Mouse (Mus musculus): ENCODE results near the gene Qpctl. TPM values are rescaled to one million over a fixed set of nuclear protein-coding genes. Genes with fewer than 3 reads are reported as not detected.

Qpctl gene
- total RNA-seq, 4 experiments from 2014 or later = 1.6 to 2.3 (median 1.9) TPM

DNA sequence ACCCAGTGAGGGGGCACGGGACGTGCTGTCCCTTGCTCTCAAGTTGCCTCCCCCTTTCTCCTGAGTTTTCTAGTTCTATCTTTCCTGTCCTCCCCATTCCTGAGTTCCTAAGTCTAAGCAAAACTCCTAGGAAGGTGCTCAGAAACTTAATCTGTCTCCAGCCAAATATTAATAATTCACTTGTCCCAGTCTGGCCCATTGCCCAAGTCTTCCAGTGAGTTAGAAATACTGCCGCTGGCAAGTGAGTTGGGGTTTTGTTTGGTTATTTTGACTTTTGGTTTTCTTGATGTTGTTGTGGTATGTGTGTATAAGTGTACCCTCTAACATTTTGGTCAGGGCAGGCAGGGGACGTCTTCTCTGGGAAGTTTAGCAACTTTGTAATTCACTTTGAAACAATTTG, 27.4 kb downstream of the Qpctl start:
- no peak for DNase-seq (ENCODE audit: low spot score in 2 of 2)

DNA sequence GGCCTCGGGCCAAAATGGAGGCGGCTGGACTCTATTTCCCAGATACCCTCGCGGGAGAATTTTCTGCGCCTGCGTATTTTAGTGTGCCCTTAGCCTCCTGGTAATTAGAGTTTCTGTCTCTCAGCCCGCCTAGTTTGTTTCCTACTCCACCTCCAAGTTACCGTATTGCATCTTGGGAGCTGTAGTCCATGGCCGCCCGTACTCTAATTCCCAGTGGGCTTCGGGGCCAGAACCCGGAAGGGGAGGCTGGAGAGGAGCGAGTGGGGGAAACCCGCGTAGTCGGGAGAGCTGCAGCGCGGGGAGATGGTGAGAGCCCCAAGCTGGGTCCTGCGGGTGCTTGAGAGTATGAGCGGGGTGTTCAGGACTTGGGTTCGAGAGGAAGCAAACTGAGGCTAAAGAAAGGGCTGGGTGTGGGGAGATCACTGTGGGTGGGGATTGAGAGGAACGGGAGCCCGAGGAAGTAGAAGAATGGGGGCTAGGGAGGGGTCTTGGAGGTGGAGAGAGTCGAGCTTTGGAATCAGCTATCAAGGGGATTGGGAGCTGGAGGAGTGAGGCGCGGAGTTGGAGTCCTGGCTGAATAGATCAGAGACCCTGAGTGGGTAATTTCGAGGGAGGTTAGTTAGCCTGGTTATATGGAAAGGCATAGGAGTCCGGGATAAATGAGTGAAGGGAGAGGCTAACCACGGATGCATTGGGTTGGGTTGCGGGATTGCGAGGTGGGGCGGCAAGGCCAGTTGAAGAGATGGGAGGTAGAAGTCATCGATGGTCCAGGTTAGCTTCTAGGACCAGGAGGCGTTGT, 29.3 kb downstream of the Qpctl start, which contains the start of gene Fbxo46:
Fbxo46 (plus strand) TSS at position 229 of the 799 bp plus-strand sequence.
- peak; percentile 84 to 89 for DNase-seq (ENCODE audit: low spot score in 2 of 2)

DNA sequence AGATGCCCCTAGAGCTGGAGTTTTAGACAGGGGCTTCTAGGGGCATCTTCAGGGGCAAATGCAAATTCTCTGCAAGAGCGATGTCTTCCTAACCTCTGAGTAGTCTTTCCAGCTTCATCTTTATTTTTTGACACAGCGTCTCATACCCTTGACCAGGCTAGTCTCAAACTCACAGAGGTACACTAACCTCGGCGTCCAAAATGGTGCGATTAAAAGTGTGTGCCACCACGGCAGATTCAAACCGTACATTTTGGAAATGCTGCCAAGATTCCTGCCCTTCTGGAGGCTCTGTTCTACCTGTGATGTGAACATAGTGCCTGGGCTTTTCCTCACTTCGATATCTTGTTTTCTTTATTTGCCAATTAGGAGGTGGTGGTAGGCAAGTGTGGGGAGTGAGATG, 30.0 kb downstream of the Qpctl start:
- no peak for DNase-seq (ENCODE audit: low spot score in 2 of 2)

DNA sequence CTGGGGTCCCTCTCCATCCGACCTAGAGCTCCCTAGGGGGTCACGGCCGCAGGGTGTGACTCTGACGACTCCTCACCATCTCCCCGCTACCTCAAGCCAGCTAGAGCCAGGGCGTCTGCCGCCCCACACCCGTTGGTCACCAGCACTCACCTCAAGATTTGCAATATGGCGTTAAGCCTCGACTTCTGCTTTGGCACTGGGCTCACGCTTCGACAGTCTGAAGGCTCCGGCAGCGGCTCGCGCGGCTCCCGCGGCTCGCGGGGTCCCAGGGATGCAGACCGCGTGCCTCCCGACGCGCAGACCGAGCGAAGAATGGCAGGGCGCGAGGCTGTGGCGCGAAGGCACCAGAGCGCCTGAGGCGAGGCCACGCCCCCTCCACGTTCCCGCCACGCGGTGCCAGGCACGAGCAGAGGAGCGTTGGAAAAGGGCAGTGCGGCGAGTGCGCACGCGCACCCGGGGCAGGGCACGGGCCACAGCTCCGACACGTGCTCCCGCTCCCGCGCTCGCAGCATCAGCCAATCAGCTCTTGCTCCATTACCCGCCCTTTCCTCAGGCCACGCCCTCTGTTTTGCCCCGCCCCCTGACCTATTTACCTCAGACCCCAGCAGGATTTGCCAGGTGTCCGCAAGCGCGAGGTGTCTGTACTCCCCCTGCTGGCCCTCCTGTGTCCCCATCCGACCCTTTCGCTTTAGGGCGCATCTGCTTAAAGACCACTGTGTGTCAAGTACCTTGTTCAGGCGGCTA, 30.9 kb downstream of the Qpctl start, which contains the start of gene Gm4969:
Gm4969 (minus strand) TSS at position 341 of the 744 bp plus-strand sequence.
- DNase-seq (ENCODE audit: low spot score in 2 of 2) = peak in 1 of 2 experiments; percentile 40

DNA sequence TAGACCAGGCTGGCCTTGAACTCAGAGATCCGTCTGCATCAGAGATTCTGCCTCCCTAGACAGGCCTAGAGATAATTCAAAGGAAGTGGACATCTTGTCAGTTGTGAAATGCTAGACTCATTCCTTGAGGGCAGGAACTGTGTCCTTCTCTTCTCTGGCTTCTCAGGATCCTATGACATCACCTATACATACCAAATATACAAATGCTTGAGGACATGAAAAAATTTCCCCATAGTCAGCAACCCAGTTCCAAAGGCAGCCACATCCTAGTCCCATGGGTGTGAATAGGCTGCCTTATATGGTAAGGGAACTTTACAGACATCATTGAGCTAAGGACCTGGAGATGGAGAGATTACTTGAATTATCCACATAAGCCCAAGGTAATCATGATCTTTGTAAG, 39.5 kb downstream of the Qpctl start:
- no peak for DNase-seq (ENCODE audit: low spot score in 2 of 2)

DNA sequence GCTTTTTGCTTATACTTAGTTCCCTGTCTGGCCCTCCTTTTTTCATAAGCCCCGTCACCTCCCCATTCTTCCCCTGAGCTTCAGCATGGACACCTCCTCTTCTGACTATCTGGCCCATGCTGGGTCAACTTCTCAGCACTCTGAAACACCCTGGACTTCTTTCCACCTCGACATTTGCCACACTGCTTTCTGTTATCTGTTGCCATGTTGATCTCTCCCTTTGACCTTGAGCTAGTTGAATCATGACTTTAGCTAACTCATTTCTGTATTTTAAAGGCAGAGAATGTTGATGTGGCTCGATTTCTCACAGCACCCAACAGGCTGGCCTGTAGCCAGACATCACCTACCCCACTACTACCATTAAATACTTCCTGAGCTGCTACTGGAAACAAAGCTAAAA, 41.7 kb downstream of the Qpctl start:
- no peak for DNase-seq (ENCODE audit: low spot score in 2 of 2)

DNA sequence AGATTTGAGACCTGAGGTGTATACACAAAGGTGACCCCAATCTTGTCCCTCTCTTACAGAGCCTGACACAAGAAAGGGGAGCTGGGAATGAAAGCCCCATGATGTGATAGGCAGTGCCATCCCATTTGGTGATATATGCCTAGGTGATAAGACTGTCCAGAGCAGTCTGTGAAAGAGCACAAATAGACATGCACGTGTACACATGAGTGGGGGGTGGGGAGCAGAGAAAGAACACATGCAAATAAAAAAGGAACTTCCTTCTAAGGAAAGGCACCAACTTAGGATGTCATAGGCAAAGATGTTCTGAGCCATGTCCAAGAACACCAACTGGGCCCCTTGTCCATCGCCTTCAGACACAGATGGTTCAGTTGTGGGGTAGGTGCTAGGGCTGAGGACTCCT, 44.6 kb downstream of the Qpctl start:
- DNase-seq (ENCODE audit: low spot score in 2 of 2) = no peak

DNA sequence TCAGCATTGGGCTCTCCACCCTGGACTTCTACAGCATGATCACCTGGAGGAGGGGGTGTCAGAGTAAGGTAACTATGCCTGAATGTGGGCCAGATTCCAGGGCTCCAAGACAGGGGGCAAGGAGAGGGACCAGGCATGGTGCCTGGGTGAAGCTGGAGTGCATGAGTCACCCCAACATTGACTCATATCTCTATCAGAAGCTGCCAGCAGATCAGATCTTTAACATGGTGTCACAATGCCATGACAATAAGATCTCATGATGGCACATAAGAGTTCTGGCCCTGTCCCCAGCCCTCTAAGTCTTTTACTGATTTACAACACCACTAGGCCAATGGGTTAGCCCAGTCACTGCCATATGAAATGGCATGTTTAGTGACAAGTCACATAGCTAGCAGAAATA, 45.4 kb downstream of the Qpctl start:
- DNase-seq (ENCODE audit: low spot score in 2 of 2) = no peak

DNA sequence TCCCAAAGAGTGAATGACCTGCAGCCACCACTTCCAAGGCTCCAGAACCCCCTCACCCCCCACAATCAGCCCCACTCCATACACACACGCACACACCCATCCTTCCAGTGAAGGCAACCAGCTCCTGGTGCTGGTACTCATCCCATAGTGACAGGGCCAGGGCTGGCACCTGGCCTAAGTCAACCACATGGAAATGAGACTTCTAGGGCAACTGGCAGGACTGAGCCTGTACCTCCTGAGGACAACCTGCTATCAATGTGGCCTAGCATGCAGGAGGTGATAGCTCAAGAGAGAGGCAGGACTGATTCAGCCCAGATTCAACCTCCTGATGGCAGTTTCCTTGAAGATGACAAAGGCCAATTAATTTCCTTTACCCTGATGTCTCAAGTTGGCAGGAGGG, 48.8 kb downstream of the Qpctl start:
- DNase-seq (ENCODE audit: low spot score in 2 of 2) = no peak

DNA sequence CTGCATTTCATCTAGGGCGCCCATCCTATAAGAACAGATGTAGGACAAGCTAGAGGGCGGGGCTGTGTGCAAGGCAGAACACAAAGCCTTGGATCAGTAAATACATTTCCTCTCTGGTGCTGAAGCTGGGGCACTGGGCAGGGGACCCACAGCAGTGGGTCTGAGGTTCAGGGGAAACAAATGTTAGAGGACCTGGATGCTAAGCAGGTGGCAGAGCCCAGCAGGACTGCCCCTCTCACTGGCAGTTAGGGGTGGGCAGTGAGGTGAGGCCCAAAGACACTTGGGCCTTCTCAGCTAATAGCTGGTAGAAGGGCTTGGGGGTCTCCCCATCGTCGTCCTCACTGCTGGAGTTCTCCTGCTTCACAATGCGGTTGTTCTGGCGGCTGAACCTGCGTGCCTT, 50.3 kb downstream of the Qpctl start:
- no peak for DNase-seq (ENCODE audit: low spot score in 2 of 2)

DNA sequence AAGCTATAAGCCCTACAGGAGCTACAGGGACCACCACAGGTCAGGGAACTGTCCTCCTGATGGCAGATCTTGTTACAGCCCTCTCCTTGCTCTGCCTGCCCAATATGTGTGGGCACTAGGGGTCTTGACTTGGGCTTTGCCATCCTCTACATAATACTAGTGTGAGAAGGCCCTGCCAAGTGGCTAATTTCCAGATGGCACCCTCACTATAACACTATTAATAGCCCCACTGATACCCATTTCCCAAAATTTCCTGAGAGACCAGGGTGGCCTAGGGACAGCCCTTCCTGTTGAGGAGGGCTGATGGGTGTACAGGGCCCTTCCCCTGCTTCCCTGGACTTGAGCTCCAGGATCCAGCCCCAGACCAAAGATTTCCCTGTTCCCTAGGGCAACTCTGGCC, 51.2 kb downstream of the Qpctl start:
- no peak for DNase-seq (ENCODE audit: low spot score in 2 of 2)

DNA sequence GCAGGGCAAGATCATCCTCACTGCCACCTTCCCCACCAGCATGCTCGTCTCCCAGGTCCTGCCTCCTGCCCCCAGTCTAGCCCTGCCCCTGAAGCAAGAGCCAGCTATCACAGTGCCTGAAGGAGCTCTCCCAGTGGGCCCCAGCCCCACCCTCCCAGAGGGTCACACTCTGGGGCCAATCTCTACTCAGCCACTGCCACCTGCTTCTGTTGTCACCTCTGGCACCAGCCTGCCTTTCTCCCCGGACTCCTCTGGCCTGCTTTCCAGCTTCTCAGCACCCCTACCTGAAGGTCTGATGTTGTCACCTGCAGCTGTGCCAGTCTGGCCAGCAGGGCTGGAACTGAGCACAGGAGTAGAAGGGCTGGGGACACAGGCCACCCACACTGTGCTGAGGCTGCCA, 51.9 kb downstream of the Qpctl start:
- no peak for DNase-seq (ENCODE audit: low spot score in 2 of 2)

DNA sequence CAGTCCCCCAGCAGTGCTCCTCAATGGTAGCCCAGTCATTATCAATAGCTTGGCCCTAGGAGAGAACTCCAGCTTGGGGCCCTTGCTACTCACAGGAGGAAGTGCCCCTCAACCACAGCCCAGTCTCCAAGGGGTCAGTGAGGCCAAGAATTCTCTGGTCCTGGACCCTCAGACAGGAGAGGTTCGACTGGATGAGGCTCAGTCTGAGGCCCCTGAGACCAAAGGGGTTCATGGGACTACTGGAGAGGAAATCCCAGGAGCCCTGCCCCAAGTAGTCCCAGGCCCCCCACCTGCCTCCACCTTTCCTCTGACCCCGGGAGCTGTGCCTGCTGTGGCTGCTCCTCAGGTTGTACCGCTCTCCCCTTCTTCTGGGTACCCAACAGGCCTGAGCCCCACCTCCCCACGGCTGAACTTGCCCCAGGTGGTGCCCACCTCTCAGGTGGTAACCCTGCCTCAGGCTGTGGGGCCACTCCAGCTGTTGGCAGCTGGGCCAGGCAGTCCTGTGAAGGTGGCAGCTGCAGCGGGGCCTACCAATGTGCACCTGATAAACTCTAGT, 52.6 kb downstream of the Qpctl start:
- no peak for DNase-seq (ENCODE audit: low spot score in 2 of 2)

DNA sequence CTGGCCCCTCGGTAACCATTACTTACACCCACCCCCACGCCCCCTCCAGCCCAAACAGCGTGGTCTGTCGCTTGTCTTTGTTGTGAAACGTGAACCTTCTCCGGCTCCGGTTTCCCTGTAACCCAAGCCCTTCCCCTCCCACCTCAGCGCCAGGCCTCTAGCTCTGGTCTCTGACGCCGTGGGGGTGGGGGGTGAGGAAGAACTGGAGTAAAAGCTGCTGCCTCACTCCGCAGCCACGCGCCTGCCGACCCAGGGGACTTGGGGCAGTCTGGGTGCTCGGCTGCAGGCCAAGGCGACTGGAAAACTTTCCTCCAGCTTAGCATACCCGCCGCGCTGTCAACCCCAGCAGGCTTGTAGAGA, 53.4 kb downstream of the Qpctl start:
- DNase-seq (ENCODE audit: low spot score in 2 of 2) = peak; percentile 37 to 64

DNA sequence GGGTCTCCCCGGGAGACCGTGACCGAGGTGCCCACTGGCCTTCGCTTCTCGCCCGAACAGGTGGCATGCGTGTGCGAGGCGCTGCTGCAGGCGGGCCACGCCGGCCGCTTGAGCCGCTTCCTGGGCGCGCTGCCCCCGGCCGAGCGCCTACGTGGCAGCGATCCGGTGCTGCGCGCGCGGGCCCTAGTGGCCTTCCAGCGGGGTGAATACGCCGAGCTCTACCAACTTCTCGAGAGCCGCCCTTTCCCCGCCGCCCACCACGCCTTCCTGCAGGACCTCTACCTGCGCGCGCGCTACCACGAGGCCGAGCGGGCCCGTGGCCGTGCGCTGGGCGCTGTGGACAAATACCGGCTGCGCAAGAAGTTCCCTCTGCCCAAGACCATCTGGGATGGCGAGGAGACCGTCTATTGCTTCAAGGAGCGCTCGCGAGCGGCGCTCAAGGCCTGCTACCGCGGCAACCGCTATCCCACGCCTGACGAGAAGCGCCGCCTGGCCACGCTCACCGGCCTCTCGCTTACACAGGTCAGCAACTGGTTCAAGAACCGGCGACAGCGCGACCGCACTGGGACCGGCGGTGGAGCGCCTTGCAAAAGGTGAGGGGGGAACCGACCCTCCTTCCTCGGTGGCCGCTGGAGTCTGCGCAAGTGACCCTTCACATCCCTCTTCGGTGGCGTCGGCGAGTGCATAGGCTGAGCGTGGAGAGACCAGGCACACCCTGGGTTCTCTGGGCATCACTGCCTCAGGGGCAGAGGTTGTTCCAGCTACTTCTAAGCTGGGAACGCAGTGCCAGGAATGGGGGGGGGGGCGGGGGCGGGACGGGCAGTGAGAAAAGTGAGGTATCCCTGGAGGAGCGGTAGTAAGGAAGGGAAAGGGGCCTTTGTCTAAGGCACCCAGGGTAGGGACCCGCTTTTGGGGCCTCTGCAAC, 54.0 kb downstream of the Qpctl start:
- DNase-seq (ENCODE audit: low spot score in 2 of 2) = peak in 1 of 2 experiments; percentile 61

DNA sequence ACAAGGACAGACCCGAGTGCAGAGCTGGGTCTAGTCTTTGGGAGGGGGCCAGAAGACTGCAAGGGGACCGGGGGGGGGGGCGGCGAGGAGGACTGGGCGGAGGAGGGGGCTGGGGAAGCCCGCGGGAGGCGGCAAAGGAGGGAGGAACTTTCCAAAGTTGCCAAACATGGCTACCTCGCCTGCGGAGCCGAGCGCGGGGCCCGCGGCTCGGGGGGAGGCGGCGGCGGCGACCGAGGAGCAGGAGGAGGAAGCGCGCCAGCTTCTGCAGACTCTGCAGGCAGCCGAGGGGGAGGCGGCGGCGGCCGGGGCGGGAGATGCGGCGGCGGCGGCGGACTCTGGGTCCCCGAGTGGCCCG, 54.6 kb downstream of the Qpctl start, which contains the start of gene Six5:
Six5 (plus strand) TSS at position 124 of the 355 bp plus-strand sequence.
- DNase-seq (ENCODE audit: low spot score in 2 of 2) = no peak

DNA sequence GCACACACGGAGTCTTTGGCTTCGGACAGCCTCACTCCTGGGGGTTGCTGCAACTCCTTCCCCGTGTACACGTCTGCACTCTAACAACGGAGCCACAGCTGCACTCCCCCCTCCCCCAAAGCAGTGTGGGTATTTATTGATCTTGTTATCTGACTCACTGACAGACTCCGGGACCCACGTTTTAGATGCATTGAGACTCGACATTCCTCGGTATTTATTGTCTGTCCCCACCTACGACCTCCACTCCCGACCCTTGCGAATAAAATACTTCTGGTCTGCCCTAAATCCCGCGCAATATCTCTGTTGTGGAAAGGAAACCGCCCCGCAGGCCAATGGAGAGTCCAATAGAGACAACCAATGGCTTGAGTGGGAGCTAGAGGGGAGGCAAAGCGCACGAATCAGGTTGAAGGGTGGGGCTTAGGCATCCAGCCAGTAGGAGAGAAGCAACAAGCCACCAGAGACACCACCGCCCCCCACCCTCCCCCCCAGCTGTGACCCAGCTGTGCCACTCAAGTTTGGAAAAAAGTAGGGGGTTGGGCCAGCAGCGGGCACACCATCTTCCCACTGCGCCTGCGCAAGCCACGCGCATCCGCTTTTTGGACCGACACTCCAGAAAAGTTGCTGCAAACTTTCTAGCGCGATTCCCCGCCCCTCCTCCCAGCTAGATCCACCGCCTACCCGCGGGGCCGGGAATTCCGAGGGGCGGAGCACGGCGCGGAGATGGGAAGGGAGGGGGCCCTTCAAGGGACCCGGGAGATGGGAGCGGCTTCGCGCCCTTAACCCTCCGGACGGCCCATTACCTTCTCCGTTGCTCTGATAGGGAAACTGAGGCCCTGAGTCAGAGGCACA, 55.3 kb downstream of the Qpctl start:
- peak; percentile 86 to 91 for DNase-seq (ENCODE audit: low spot score in 2 of 2)

DNA sequence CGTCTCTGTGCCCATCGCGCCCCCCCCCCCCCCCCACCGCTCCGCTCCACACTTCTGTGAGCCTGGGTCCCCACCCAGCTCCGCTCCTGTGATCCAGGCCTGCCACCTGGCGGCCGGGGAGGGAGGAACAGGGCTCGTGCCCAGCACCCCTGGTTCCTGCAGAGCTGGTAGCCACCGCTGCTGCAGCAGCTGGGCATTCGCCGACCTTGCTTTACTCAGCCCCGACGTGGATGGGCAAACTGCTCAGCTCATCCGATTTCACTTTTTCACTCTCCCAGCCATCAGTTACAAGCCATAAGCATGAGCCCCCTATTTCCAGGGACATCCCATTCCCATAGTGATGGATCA, 55.9 kb downstream of the Qpctl start:
- peak; percentile 84 to 85 for DNase-seq (ENCODE audit: low spot score in 2 of 2)

DNA sequence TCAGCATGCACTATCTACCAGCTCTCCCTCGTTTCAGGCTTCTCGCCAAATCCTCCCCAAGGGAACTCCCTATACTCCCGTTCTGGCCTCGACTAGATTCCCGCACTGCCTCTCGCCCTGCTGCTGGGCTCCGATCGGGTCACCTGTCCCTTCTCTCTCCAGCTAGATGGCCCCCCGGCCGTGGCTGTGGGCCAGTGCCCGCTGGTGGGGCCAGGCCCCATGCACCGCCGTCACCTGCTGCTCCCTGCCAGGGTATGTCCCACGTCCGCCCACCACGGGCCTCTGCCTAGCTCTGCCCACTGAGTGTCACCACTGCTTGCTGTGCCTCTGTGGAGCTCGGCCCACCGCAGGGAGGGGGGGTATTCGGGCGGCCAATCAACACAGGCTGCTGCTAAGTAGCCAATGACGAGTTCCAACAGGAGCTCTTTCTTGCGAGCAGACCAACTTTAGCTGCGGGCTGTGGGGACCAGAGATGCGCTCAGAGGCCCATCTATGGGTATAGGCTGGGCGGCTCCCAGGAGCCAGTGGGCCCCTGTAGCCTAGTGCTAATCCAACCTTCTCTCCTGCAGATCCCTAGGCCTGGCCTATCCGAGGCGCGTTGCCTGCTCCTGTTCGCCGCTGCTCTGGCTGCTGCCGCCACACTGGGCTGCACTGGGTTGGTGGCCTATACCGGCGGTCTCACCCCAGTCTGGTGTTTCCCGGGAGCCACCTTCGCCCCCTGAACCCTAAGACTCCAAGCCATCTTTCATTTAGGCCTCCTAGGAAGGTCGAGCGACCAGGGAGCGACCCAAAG, 56.5 kb downstream of the Qpctl start:
- DNase-seq (ENCODE audit: low spot score in 2 of 2) = no peak

DNA sequence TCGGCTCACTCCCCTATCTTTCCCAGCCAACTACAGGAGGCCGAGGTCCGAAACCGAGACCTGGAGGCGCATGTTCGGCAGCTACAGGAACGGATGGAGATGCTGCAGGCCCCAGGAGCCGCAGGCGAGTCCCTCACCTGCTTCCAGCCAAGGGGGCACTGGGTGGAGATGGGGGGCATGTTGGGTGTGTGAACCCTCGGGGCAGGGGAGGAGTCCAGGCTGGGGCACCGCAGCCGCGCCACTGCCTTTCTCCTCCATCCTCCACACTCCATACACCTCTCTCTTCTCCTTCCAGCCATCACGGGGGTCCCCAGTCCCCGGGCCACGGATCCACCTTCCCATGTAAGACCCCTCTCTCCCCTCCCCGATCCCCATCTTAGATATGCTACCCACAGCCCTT, 57.2 kb downstream of the Qpctl start:
- DNase-seq (ENCODE audit: low spot score in 2 of 2) = no peak

Measured in gastrocnemius, adult 8-10 months (tissue).